Mouse (Mus musculus): ENCODE data around the gene Apoe.
"Not testable (repeated sequence)": the region's sequence is repeated elsewhere in the genome, so short reads cannot be mapped to it uniquely, and the experiment has no call there.

Apoe gene

DNA sequence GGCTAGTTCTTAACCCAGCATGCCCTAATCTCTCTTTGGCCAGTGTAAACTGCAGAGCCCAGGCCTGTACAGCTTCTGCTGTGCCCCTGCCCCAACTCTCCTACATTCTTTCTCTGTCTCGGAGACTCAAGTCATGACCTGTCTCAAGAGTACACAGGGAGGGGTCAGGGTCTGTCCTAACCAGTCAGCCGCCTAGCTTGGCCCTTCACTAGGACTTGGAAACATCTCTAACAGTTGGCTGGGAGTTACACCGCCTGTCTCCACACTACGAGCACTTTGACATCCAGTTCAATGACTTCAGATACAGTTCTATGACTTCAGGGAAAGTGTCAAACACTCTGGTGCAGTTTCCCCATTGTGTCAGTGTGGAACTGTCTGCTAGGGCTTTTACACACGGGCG, 7.6 kb downstream of the Apoe start:
- DNase-seq, result no peak

- no peak for DNase-seq
Observed at GRCm38 (mm10) chr7:19690845-19691244, 8.1 kb downstream of the Apoe start.

GRCm38 (mm10) chr7:19688611-19689010, 10.4 kb downstream of the Apoe start:
- no peak for DNase-seq

DNA sequence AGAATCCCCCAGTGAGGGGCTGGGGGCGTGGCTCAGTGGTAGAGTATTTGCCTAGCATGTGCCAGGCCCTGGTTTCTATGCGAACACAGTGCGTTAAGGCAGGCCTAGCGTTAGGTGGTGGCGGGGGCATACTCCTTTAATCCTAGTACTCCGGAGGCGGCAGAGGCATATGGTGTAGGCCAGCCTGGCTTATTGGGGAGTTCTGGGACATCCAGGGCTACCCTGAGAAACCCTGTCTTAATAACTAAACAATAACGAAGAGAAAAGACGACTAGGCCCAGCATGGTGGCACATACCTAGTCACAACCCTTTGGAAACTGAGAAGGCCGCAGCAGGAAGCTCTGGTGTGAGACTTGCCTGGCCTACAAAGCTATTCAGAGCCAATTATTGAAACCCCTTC, 10.9 kb downstream of the Apoe start:
- DNase-seq, result no peak

GRCm38 (mm10) chr7:19686927-19687583, 11.9 kb downstream of the Apoe start:
- not testable (repeated sequence) for DNase-seq

- DNase-seq, result no peak
Observed at GRCm38 (mm10) chr7:19686521-19686920, 12.5 kb downstream of the Apoe start.

DNA sequence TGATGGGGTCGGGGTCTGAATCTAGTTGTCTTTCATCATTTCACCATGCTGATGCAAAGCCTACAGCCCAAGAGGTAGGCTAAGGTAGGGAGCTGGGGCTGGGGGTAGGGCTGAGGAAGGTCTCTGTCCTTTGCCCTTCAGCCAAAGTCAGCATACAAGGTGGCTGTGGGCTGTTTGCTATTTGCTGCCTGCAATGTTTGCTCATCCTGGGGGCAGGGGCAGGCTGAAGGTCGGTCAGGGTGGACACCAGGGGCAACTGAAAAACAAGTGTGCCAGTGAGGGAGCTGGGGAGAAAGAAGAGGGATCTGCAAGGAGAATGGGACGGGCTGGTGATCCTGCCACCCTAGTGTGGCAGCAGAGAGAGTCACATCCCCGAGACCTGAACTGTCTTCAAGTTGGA, 13.6 kb downstream of the Apoe start:
- DNase-seq, result no peak

- peak; percentile 50 to 54 for DNase-seq
Observed at GRCm38 (mm10) chr7:19683771-19684201, 15.2 kb downstream of the Apoe start.

DNA sequence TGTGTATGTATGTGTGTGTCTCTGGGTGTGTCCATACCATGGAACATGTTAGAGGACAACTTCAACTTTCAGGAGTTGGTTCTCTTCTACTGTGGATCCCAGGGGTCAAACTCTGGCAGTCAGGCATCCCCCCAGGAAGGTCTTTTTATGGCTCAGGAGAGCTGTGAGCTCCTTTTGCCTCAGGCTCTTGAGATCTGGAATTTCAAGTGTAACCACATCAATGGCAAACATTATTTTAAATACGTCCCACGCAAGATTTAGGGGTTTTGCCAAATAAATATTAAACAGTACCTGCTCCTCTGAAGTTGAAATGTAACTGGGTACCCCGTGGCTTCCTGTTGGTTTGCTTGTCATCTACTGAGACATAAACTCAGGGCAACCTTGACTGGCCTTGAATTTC, 16.0 kb downstream of the Apoe start:
- DNase-seq, result no peak

DNA sequence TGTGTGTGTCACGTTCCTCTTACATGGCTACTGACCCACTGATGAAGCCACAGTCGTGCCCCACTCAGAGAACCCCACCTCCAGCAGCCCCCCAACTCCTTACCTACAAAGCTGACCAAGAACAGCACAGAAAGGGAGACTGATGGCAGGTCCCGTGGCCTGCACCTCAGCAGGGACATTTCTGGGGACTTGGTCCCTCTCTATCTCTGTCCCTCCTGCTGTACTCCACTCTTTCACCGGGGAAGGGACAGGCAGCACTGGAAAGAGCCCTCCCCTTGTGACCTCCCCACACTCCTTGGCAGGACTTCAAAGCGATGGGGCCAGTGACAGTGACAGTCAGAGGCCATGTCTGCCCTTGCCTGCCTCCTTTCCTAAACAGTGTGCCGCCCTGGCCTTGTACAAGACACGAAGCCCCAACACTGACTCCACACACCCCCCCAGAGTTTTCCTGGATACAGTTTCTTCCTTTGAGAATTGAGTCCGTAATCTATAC, 17.7 kb downstream of the Apoe start, which contains the start of the genes Gm44805 and Apoc4:
Gene Gm44805 (minus strand): TSS at position 222 of the 493 bp plus-strand sequence.
Gene Apoc4 (minus strand): TSS at position 278 of the 493 bp plus-strand sequence.
- no peak for DNase-seq

DNA sequence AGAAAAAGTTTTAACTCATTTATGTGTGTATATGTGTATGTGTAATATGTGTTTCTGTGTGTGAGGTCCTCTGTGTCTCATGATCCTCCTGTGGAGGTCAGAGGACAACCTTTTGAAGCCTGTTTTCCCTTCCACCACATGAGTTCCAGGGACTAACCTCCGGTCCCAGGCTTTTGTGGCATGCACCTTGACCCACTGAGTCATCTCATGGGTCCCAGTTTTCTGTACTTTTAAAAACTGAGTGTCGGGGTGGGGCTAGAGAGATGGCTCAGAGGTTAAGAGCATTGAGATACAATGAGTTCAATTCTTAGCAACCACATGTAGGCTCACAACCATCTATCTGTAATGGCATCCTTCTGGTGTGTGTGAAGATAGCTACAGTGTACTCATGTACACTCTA, 18.3 kb downstream of the Apoe start:
- no peak for DNase-seq

DNA sequence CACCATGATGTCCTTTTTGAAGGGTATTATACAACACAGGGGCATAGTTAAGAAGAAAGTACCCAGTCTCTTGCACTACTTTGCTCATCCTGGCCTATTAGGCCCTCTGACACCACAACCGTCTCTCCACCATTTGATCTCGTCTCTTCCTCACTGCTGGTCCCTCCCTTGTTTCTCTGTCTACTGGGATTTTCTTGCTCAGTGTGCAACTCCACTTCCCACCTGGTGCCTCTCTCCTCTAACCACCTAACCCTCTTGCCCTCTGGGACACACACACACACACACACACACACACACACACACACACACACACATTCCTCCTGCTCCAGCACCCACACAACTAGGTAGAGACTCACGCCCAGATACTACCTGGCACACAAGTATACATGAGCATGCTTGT, 20.1 kb downstream of the Apoe start:
- no peak for DNase-seq

GRCm38 (mm10) chr7:19677872-19678271, 21.1 kb downstream of the Apoe start, which contains the start of gene Apoc2:
Gene Apoc2, minus strand, starts transcription at chr7:19677941.
- DNase-seq, result no peak

- no peak for DNase-seq
Observed at GRCm38 (mm10) chr7:19676662-19677061, 22.3 kb downstream of the Apoe start.

- no peak for DNase-seq
Observed at GRCm38 (mm10) chr7:19675824-19676223, 23.2 kb downstream of the Apoe start.

DNA sequence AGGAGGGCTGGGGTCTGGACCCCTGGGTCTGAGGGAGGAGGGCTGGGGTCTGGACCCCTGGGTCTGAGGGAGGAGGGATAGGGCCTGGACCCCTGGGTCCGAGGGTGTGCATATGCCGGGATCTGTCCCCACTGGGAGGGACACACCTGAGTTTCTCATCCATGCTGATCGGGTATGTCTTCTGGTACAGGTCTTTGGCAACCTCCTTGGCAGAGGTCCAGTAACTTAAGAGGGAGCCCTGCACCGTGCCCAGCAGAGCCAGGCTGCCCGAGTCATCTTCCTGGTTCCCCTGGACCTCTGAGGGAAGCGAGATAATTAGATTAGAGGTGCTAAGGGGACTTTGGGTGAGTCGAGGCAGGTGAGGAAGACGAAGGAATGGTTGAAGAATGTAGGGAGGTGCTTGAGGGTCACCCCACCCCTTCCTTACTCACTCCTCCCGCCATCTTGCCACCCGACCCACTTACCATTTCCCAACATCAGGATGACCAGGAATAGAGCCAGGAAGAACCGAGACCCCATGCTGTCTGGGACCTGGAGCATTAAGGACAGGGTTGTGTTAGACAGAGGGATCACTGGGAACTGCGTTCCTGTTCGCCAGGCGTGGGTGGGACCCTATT, 25.8 kb downstream of the Apoe start:
- DNase-seq, result no peak

GRCm38 (mm10) chr7:19671511-19671910, 27.5 kb downstream of the Apoe start:
- no peak for DNase-seq

DNA sequence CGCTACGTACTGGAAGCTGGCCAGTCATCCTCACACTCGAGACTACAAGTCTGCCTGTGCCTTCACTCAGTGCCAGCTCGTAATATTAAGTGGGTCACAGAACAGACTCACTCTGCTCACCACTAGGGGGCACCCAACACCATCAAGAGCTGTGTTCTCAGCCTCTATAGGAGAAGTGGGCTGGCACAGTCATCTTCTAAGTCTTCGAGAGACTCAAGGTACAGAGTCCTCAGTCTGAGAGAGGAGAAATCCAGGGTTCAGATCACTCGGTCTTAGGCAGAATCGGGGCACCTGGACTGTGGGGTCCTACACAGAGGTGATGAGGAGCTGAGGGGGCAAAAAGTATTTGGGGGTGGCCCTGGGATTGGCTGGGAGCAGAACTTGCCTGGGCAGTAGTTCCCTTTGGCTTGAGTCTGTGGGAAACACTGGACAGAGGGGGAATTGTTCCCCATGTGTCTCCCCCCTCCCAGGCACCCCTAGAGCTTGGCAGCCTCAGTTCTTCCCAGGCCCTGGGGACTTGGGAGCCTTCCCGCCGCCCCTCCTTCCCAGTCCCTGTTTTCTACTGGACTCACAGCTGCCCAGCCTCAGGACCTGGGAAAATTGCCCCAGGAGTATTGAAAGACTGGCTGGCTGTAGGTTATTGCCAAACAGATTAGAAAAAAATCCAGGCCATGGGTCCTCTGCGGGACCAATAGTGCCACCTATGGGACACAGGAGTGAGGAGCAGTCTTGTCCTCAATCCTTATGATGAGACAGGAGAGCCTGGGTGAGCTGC, 29.9 kb downstream of the Apoe start:
- DNase-seq, result peak; percentile 76 to 87

DNA sequence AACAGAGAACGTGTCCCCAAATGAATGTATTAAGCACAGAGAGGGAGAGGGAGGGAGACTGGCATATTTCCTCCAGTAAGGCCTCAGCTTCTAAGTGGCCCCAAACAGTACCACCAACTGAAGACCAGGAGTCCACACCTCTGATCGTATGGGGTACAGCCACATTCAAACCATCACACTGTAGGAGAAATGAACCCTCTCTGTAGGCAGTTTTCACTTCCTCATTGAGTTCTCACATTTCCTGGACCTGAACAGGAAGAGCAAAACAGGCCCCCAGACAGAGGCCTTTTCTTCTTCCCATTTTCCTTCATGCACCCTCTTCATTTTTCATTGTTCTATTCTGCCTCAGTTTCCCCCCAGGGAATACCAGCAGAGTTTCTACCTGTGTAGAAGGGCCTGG, 31.6 kb downstream of the Apoe start:
- DNase-seq, result no peak

DNA sequence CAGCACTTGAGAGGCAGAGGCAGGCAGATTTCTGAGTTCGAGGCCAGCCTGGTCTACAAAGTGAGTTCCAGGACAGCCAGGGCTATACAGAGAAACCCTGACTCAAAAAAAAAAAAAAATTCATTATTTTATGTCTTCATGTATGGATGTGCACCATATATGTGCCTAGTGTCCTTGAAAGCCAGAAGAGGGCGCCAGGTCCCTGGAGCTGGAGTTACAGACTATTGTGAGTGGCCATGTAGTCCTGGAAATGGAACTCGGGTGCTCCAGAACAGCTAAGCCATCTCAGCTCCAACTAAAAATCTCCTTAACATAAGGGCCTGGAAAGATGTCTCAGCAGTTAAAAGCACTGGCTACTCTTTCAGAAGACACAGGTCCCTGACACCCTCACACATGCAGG, 32.2 kb downstream of the Apoe start:
- no peak for DNase-seq

GRCm38 (mm10) chr7:19664955-19665841, 33.8 kb downstream of the Apoe start, which contains the start of gene Clptm1:
Gene Clptm1, minus strand, starts transcription at chr7:19665033.
- DNase-seq, result peak; percentile 94

DNA sequence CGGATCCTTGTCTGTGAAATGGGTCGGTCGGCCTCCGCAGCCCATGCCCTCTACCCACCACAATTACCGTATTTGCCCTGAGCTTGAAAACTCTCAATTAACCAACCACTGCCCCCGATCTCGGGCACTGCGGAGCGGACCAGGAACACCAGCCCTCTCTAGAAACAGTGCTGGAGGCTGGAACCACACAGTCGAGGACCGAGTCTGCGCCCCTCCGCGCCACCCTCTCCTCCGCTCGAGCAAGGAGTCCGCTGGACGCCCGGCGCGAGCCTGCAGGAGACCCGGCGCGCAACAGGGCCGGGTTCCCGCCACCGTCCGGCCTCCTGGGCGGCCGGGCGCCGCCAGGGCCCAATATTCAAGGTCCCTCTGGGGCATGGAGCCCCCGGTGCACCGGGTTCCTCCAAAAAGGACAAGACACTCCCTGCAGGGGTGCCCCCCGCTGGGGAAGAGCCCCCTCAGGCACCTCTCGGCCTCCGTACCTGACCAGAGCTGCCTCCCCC, 34.5 kb downstream of the Apoe start:
- no peak for DNase-seq

Data from spleen, adult 18-20 months (tissue).